Mouse (Mus musculus): ENCODE results near the gene Sntg2. TPM values are rescaled to one million over a fixed set of nuclear protein-coding genes. Genes with fewer than 3 reads are reported as not detected.

The Sntg2 gene
- polyA plus RNA-seq, 2 experiments, result 0.03 to 0.06 TPM

GRCm38 (mm10) chr12:30179623-30180022, 193.6 kb downstream of the Sntg2 start:
- 40% methylated on average over 1 of the region's 1 CpGs for WGBS (ENCODE audit: insufficient replicate concordance)
- TF ChIP-seq EP300 (IDR thresholded peaks at IDR 0.05; ENCODE audit: low read depth) (no peak), CTCF (IDR thresholded peaks at IDR 0.05; ENCODE audit: low read depth) (no peak)
- H3K9me3 ChIP-seq (ENCODE audit: control insufficient read depth, low read length), result no peaks in the 10 kb centered on the region
- no peak overlapping the region for H3K9ac ChIP-seq (replicated peaks)
- no peak overlapping the region for H3K27ac ChIP-seq
- no peak overlapping the region for H3K4me3 ChIP-seq (ENCODE audit: insufficient read depth in 1 of 2, low read depth in 2 of 2, low read length in 2 of 2)
- no peak overlapping the region for H3K4me2 ChIP-seq (ENCODE audit: low read depth)
- H3K27me3 ChIP-seq (ENCODE audit: control insufficient read depth, insufficient read depth, low read length), result no peaks in the 10 kb centered on the region
- H3K36me3 ChIP-seq (replicated peaks; ENCODE audit: control insufficient read depth, insufficient read depth, low read depth), result no peaks in the 10 kb centered on the region
- H3K4me1 ChIP-seq (replicated peaks; ENCODE audit: control insufficient read depth in 2 of 2, insufficient read depth in 2 of 2, low read length in 1 of 2), result no peaks in the 10 kb centered on the region
- ATAC-seq (ENCODE audit: insufficient read depth) (no peak), DNase-seq (ENCODE audit: low read depth in 3 of 3, low spot score in 3 of 3) (no peak)

GRCm38 (mm10) chr12:30177966-30178365, 195.2 kb downstream of the Sntg2 start:
- Histone ChIP-seq H3K9ac (replicated peaks) (no peak overlapping the region), H3K4me3 (ENCODE audit: insufficient read depth in 1 of 2, low read depth in 2 of 2, low read length in 2 of 2) (no peak overlapping the region), H3K27ac (no peak overlapping the region), H3K9me3 (ENCODE audit: control insufficient read depth, low read length) (no peaks in the 10 kb centered on the region), H3K4me1 (replicated peaks; ENCODE audit: control insufficient read depth in 2 of 2, insufficient read depth in 2 of 2, low read length in 1 of 2) (no peaks in the 10 kb centered on the region), H3K36me3 (replicated peaks; ENCODE audit: control insufficient read depth, insufficient read depth, low read depth) (no peaks in the 10 kb centered on the region), H3K4me2 (ENCODE audit: low read depth) (no peak overlapping the region), H3K27me3 (ENCODE audit: control insufficient read depth, insufficient read depth, low read length) (no peaks in the 10 kb centered on the region)
- TF ChIP-seq CTCF (IDR thresholded peaks at IDR 0.05; ENCODE audit: low read depth), result no peak
- no peak for TF ChIP-seq EP300 (IDR thresholded peaks at IDR 0.05; ENCODE audit: low read depth)
- DNase-seq (ENCODE audit: low read depth in 3 of 3, low spot score in 3 of 3) (no peak), ATAC-seq (ENCODE audit: insufficient read depth) (no peak)
- WGBS (ENCODE audit: insufficient replicate concordance), result 66% methylated on average over 6 of the region's 6 CpGs

GRCm38 (mm10) chr12:30177529-30177928, 195.6 kb downstream of the Sntg2 start:
- WGBS (ENCODE audit: insufficient replicate concordance), result 77% methylated on average over 2 of the region's 2 CpGs
- Histone ChIP-seq H3K4me1 (replicated peaks; ENCODE audit: control insufficient read depth in 2 of 2, insufficient read depth in 2 of 2, low read length in 1 of 2) (no peaks in the 10 kb centered on the region), H3K9ac (replicated peaks) (no peak overlapping the region), H3K9me3 (ENCODE audit: control insufficient read depth, low read length) (no peaks in the 10 kb centered on the region), H3K27me3 (ENCODE audit: control insufficient read depth, insufficient read depth, low read length) (no peaks in the 10 kb centered on the region), H3K4me3 (ENCODE audit: insufficient read depth in 1 of 2, low read depth in 2 of 2, low read length in 2 of 2) (no peak overlapping the region), H3K4me2 (ENCODE audit: low read depth) (no peak overlapping the region), H3K27ac (no peak overlapping the region), H3K36me3 (replicated peaks; ENCODE audit: control insufficient read depth, insufficient read depth, low read depth) (no peaks in the 10 kb centered on the region)
- TF ChIP-seq CTCF (IDR thresholded peaks at IDR 0.05; ENCODE audit: low read depth), result no peak
- no peak for TF ChIP-seq EP300 (IDR thresholded peaks at IDR 0.05; ENCODE audit: low read depth)
- DNase-seq (ENCODE audit: low read depth in 3 of 3, low spot score in 3 of 3) (no peak), ATAC-seq (ENCODE audit: insufficient read depth) (no peak)

GRCm38 (mm10) chr12:30168491-30168890, 204.7 kb downstream of the Sntg2 start:
- H3K4me2 ChIP-seq (ENCODE audit: low read depth), result no peak overlapping the region
- H3K9ac ChIP-seq (replicated peaks), result no peak overlapping the region
- H3K27ac ChIP-seq, result no peak overlapping the region
- 50% methylated on average over 3 of the region's 3 CpGs for WGBS (ENCODE audit: insufficient replicate concordance)
- H3K4me1 ChIP-seq (replicated peaks; ENCODE audit: control insufficient read depth in 2 of 2, insufficient read depth in 2 of 2, low read length in 1 of 2), result no peaks in the 10 kb centered on the region
- H3K4me3 ChIP-seq (ENCODE audit: insufficient read depth in 1 of 2, low read depth in 2 of 2, low read length in 2 of 2), result no peak overlapping the region
- H3K36me3 ChIP-seq (replicated peaks; ENCODE audit: control insufficient read depth, insufficient read depth, low read depth), result no peaks in the 10 kb centered on the region
- TF ChIP-seq CTCF (IDR thresholded peaks at IDR 0.05; ENCODE audit: low read depth), result no peak
- TF ChIP-seq EP300 (IDR thresholded peaks at IDR 0.05; ENCODE audit: low read depth), result no peak
- no peak for DNase-seq (ENCODE audit: low read depth in 3 of 3, low spot score in 3 of 3)
- no peak for ATAC-seq (ENCODE audit: insufficient read depth)
- H3K27me3 ChIP-seq (ENCODE audit: control insufficient read depth, insufficient read depth, low read length), result no peaks in the 10 kb centered on the region
- H3K9me3 ChIP-seq (ENCODE audit: control insufficient read depth, low read length), result no peaks in the 10 kb centered on the region

GRCm38 (mm10) chr12:30164538-30164937, 208.6 kb downstream of the Sntg2 start:
- no peak overlapping the region for H3K4me2 ChIP-seq (ENCODE audit: low read depth)
- WGBS (ENCODE audit: insufficient replicate concordance), result 54% methylated on average over 5 of the region's 5 CpGs
- TF ChIP-seq EP300 (IDR thresholded peaks at IDR 0.05; ENCODE audit: low read depth) (no peak), CTCF (IDR thresholded peaks at IDR 0.05; ENCODE audit: low read depth) (no peak)
- H3K36me3 ChIP-seq (replicated peaks; ENCODE audit: control insufficient read depth, insufficient read depth, low read depth), result no peaks in the 10 kb centered on the region
- no peaks in the 10 kb centered on the region for H3K27me3 ChIP-seq (ENCODE audit: control insufficient read depth, insufficient read depth, low read length)
- ATAC-seq (ENCODE audit: insufficient read depth), result no peak
- H3K4me1 ChIP-seq (replicated peaks; ENCODE audit: control insufficient read depth in 2 of 2, insufficient read depth in 2 of 2, low read length in 1 of 2), result no peaks in the 10 kb centered on the region
- no peak overlapping the region for H3K27ac ChIP-seq
- no peak overlapping the region for H3K9ac ChIP-seq (replicated peaks)
- no peaks in the 10 kb centered on the region for H3K9me3 ChIP-seq (ENCODE audit: control insufficient read depth, low read length)
- no peak overlapping the region for H3K4me3 ChIP-seq (ENCODE audit: insufficient read depth in 1 of 2, low read depth in 2 of 2, low read length in 2 of 2)
- no peak for DNase-seq (ENCODE audit: low read depth in 3 of 3, low spot score in 3 of 3)

Data from liver, embryonic 14.5 days (tissue).